Mouse (Mus musculus) kidney, embryonic 14.5 days (tissue): ENCODE results near the gene Iffo2. TPM values are rescaled to one million over a fixed set of nuclear protein-coding genes. Genes with fewer than 3 reads are reported as not detected.

ENCODE experiments used
- ATAC-seq: fragments of 200-750 bp; cut with Nextera tagmentation; 2 replicates; pipeline ENCODE4 v1.8.0; 2017; ENCODE audit warnings: moderate number of reproducible peaks, mild to moderate bottlenecking, moderate TSS enrichment, moderate library complexity; ENCODE audit not compliant: low FRiP score, low TSS enrichment
- H3K27ac ChIP-seq: fragments of 300-500 bp; sonication (generic); 2 replicates; pipeline ENCODE4 v1.5.1; 2014; ENCODE audit warnings: low read depth, mild to moderate bottlenecking, low read length, moderate library complexity, mixed read lengths
- H3K27me3 ChIP-seq: fragments of 300-500 bp; sonication (generic); 2 replicates; pipeline ENCODE4 v1.6.1; 2014; ENCODE audit warnings: mild to moderate bottlenecking, low read length; ENCODE audit not compliant: control insufficient read depth, insufficient read depth
- H3K36me3 ChIP-seq: fragments of 300-500 bp; sonication (generic); 2 replicates; pipeline ENCODE4 v1.6.1; 2014; ENCODE audit warnings: low read length, mixed read lengths; ENCODE audit not compliant: control insufficient read depth, insufficient read depth
- H3K4me1 ChIP-seq: fragments of 300-500 bp; sonication (generic); 2 replicates; pipeline ENCODE4 v1.6.1; 2014; ENCODE audit warnings: low read length, mixed read lengths; ENCODE audit not compliant: control insufficient read depth, insufficient read depth
- H3K4me2 ChIP-seq: fragments of 300-500 bp; sonication (generic); replicated peaks from 2 replicates; pipeline ENCODE4 v1.6.1; 2014; ENCODE audit warnings: low read depth, mild to moderate bottlenecking, low read length
- H3K4me3 ChIP-seq: fragments of 300-500 bp; sonication (generic); 2 replicates; pipeline ENCODE4 v1.5.1; 2014; ENCODE audit warnings: mild to moderate bottlenecking, low read length
- H3K9ac ChIP-seq: fragments of 300-500 bp; sonication (generic); 2 replicates; pipeline ENCODE4 v1.6.1; 2014; ENCODE audit warnings: low read depth, mild to moderate bottlenecking, low read length, moderate library complexity
- H3K9me3 ChIP-seq: fragments of 300-500 bp; sonication (generic); 2 replicates; pipeline ENCODE4 v1.6.1; 2016; ENCODE audit warnings: low read length; ENCODE audit not compliant: control insufficient read depth
- WGBS: fragments of 180-500 bp; shearing (Covaris S2); extraction: QIAGEN DNeasy Blood & Tissue Kit; methylation state at CpG from one replicate; pipeline ENCODE4 v1.1.7; 2014; 5-methylcytosine and 5-hydroxymethylcytosine counted together
- polyA plus RNA-seq: library from polyadenylated mRNA; unstranded; fragments of >200 nt; fragmentation: Nextera tagmentation; extraction: Ambion mirVana; gene quantifications from 2 replicates; pipeline ENCODE4 v1.2.1, GENCODE M21; 2014

The Iffo2 gene
- polyA plus RNA-seq, 1 experiment from 2014 or later = 7.1 TPM

- ATAC-seq = no peak
- Histone ChIP-seq H3K27me3 (no peaks in the 10 kb centered on the region), H3K4me2 (no peak overlapping the region), H3K27ac (no peak overlapping the region), H3K9me3 (no peaks in the 10 kb centered on the region), H3K9ac (no peak overlapping the region), H3K4me1 (no peaks in the 10 kb centered on the region; the same call in 1 of the 2 replicates), H3K4me3 (no peak overlapping the region), H3K36me3 (peaks cover 50% of the 10 kb centered on the region)
- WGBS = 85% methylated on average over 5 of the region's 5 CpGs
Measured at GRCm38 (mm10) chr4:139491541-139492170, 38.7 kb upstream of the Iffo2 start.

GRCm38 (mm10) chr4:139492258-139492833, 38.0 kb upstream of the Iffo2 start:
- Histone ChIP-seq H3K27ac (no peak overlapping the region), H3K4me3 (no peak overlapping the region), H3K9me3 (no peaks in the 10 kb centered on the region), H3K27me3 (no peaks in the 10 kb centered on the region), H3K4me2 (no peak overlapping the region), H3K36me3 (peaks cover 44% of the 10 kb centered on the region), H3K9ac (no peak overlapping the region), H3K4me1 (no peaks in the 10 kb centered on the region)
- 49% methylated on average over 3 of the region's 3 CpGs for WGBS
- ATAC-seq = no peak; the same call in 1 of the 2 replicates

GRCm38 (mm10) chr4:139493227-139494025, 36.9 kb upstream of the Iffo2 start:
- H3K9me3 ChIP-seq = no peaks in the 10 kb centered on the region
- H3K36me3 ChIP-seq = peaks cover 33% of the 10 kb centered on the region
- H3K27ac ChIP-seq = no peak overlapping the region
- no peaks in the 10 kb centered on the region for H3K27me3 ChIP-seq
- 0 out of 2 replicates have a peak, but pooled peaks cover 3% of the 10 kb centered on the region for H3K4me1 ChIP-seq
- H3K9ac ChIP-seq = no peak overlapping the region
- WGBS = 59% methylated on average over 9 of the region's 9 CpGs
- H3K4me3 ChIP-seq = no peak overlapping the region
- no peak for ATAC-seq
- H3K4me2 ChIP-seq = no peak overlapping the region

GRCm38 (mm10) chr4:139500814-139501213, 29.5 kb upstream of the Iffo2 start:
- Histone ChIP-seq H3K9ac (no peak overlapping the region), H3K27me3 (no peaks in the 10 kb centered on the region), H3K4me3 (no peak overlapping the region), H3K4me2 (no peak overlapping the region), H3K27ac (no peak overlapping the region), H3K9me3 (peaks cover 4% of the 10 kb centered on the region; the same call in 1 of the 2 replicates), H3K36me3 (no peaks in the 10 kb centered on the region), H3K4me1 (0 out of 2 replicates have a peak, but pooled peaks cover 3% of the 10 kb centered on the region)
- no peak for ATAC-seq
- 74% methylated on average over 14 of the region's 14 CpGs for WGBS

- Histone ChIP-seq H3K27ac (no peak overlapping the region), H3K4me1 (0 out of 2 replicates have a peak, but pooled peaks cover 3% of the 10 kb centered on the region), H3K27me3 (no peaks in the 10 kb centered on the region), H3K36me3 (no peaks in the 10 kb centered on the region), H3K4me3 (no peak overlapping the region), H3K4me2 (no peak overlapping the region), H3K9me3 (peaks cover 5% of the 10 kb centered on the region; the same call in 1 of the 2 replicates), H3K9ac (no peak overlapping the region)
- no peak for ATAC-seq
- WGBS = 79% methylated on average over 6 of the region's 6 CpGs
Measured at GRCm38 (mm10) chr4:139501702-139502101, 28.6 kb upstream of the Iffo2 start.

- no peak overlapping the region for H3K9ac ChIP-seq
- 87% methylated on average over 8 of the region's 8 CpGs for WGBS
- no peak for ATAC-seq
- no peak overlapping the region for H3K4me2 ChIP-seq
- H3K36me3 ChIP-seq = no peaks in the 10 kb centered on the region
- peaks cover 5% of the 10 kb centered on the region; the same call in 1 of the 2 replicates for H3K9me3 ChIP-seq
- no peaks in the 10 kb centered on the region for H3K27me3 ChIP-seq
- no peak overlapping the region for H3K27ac ChIP-seq
- no peaks in the 10 kb centered on the region for H3K4me1 ChIP-seq
- no peak overlapping the region for H3K4me3 ChIP-seq
Measured at GRCm38 (mm10) chr4:139503919-139504318, 26.4 kb upstream of the Iffo2 start.

- Histone ChIP-seq H3K4me1 (no peaks in the 10 kb centered on the region), H3K27ac (no peak overlapping the region), H3K36me3 (no peaks in the 10 kb centered on the region), H3K9ac (no peak overlapping the region), H3K4me3 (no peak overlapping the region), H3K4me2 (no peak overlapping the region), H3K9me3 (peaks cover 5% of the 10 kb centered on the region; the same call in 1 of the 2 replicates), H3K27me3 (no peaks in the 10 kb centered on the region)
- 78% methylated on average over 4 of the region's 4 CpGs for WGBS
- no peak for ATAC-seq
Measured at GRCm38 (mm10) chr4:139505716-139506115, 24.6 kb upstream of the Iffo2 start.

GRCm38 (mm10) chr4:139506727-139507126, 23.6 kb upstream of the Iffo2 start:
- ATAC-seq = no peak
- Histone ChIP-seq H3K4me3 (no peak overlapping the region), H3K4me2 (no peak overlapping the region), H3K4me1 (no peaks in the 10 kb centered on the region), H3K36me3 (no peaks in the 10 kb centered on the region), H3K9ac (no peak overlapping the region), H3K27ac (no peak overlapping the region), H3K27me3 (no peaks in the 10 kb centered on the region), H3K9me3 (peaks cover 5% of the 10 kb centered on the region; the same call in 1 of the 2 replicates)
- 88% methylated on average over 11 of the region's 11 CpGs for WGBS

- Histone ChIP-seq H3K4me1 (no peaks in the 10 kb centered on the region), H3K27ac (no peak overlapping the region), H3K4me3 (no peak overlapping the region), H3K27me3 (no peaks in the 10 kb centered on the region), H3K9me3 (peaks cover 5% of the 10 kb centered on the region; the same call in 1 of the 2 replicates), H3K9ac (no peak overlapping the region), H3K4me2 (no peak overlapping the region), H3K36me3 (no peaks in the 10 kb centered on the region)
- WGBS = 66% methylated on average over 2 of the region's 2 CpGs
- no peak for ATAC-seq
Measured at GRCm38 (mm10) chr4:139509069-139509468, 21.3 kb upstream of the Iffo2 start.
